Mouse (Mus musculus): ENCODE data around the gene Memo1.

DNA sequence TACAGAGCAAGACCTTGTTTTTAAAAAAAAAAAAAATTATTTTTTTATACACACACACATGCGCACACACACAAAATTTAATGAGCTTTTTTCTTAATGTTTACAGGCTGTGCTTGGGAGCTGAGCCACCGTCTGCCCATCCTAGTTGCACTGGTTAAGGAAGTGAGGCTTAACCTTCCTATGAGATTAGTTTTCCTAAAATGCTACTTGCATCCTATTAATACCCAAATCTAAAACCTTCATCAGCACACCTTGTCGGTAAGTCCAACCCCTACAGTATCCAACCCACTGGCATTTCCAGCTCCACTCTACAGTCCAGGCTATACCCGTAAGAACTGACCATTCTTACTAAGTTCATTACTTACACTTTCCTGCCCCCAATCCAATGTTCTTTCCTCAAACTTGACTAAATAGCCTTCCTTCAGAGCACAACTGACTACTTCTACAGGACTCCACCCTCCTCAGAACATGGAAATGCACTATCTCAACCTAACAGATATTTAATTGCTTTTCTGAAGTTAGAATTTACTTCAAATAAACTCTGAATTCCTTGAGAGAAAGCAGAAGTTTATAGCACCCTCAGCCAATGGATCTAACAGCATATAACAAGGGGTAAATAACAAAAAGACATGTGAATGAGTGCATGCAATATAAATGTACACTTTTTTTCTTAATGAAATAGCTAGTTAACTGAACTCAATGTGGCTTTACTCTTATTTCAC is 3.5 kb downstream of the Memo1 start:
- no peak for TF ChIP-seq POLR2A (IDR thresholded peaks at IDR 0.05; ENCODE audit: extremely low read depth, insufficient read depth, low read length)
- TF ChIP-seq CTCF (IDR thresholded peaks at IDR 0.05; ENCODE audit: extremely low read depth, insufficient read depth, low read length), result no peak

Measured in cortical plate, adult 2 months (tissue).